Mouse (Mus musculus): ENCODE data around the gene Cytl1. TPM values are rescaled to one million over a fixed set of nuclear protein-coding genes. Genes with fewer than 3 reads are reported as not detected.

Gene Cytl1
- polyA plus RNA-seq, 1 experiment from 2014 or later = 46.5 TPM

DNA sequence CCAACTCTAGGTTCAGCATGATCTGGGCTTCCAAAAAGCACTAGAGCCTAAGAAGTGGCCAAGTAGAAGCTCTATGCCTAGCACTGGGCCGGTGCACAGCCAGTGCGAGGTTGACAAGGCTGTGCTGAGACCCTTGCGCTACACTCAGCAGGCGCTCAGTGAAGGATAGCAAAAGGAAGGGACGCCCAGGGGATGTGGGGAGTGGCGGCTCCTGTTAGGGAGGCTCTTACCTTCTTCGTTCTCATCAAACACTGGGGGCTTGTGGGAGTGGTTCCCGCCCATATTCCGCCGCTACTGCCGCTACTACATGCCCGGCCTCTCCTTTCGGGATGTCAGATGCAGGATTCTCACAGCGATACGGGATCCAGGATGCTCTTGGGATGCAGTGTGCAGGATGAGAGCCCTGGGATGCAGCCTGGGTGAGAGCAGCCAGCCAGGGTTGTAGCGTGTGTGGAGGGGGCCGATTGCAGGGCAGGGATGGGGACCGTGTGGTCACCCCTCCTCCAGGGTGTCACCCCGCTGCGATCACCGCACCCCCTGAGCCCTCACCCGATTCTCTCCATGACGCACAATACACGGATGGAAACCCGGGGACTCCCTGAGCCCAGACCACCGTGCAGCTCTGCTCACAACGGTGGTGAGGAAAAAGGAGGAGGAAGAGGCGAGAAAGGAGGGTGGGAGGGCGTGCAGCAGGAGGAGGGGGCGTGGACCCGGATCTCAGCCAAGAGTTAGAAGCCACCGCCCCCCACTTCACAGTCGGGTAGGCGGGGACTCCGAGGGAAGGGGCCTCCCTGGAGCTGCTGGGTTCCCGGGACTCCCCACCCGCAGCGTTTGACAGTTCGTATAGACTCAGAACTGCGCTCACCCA lies 18.6 kb upstream of the Cytl1 start, which contains the start of gene Stk32b:
Gene Stk32b (minus strand): TSS at position 667 of the 868 bp plus-strand sequence.
- under 1% methylated on average over 37 of the region's 40 CpGs for WGBS

DNA sequence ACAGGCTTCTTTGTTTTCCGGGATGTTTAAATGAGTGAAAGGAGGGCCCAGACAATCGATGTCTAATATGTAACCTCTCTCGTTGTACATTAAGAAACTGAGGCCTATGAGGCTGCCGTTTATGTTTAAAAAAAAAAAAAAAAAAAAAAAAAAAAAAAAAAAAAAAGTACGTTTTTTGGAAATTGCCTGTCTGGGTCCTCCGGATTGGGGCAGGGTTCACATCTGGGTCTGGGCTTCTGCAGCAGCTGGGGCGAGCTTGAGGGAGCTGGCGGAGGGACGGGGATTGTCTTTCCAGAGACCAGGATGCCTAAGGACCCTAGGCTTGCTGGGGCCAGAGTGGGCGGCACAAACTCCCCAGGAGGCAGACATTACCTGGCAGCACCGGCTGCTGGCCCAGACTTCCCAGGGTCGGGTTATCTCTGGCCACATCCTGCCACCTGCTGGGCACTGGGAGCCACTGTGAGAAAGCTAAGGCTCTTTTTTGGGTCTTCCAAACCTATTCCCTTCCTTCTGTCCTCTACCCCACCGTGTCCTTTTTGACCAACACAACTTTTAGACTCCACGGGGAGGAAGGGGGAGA lies 17.8 kb upstream of the Cytl1 start:
- DNase-seq (ENCODE audit: low spot score) = peak; percentile 74
- Histone ChIP-seq H3K27me3 (replicated peaks; ENCODE audit: control insufficient read depth, insufficient read depth, low read length) (peaks cover 22% of the 10 kb centered on the region), H3K4me3 (ENCODE audit: low read depth, low read length) (peak overlapping the region; percentile 47), H3K36me3 (ENCODE audit: control insufficient read depth, insufficient read depth, low read length) (no peaks in the 10 kb centered on the region), H3K9me3 (ENCODE audit: control insufficient read depth, low read length) (0 out of 2 replicates have a peak, but pooled peaks cover 4% of the 10 kb centered on the region), H3K4me2 (ENCODE audit: low read depth, low read length) (peak overlapping the region; percentile 78), H3K9ac (ENCODE audit: low read depth, low read length) (peak overlapping the region; percentile 61), H3K4me1 (ENCODE audit: control insufficient read depth, insufficient read depth, low read length) (peaks cover 4% of the 10 kb centered on the region), H3K27ac (replicated peaks; ENCODE audit: low read depth, low read length) (no peak overlapping the region)
- peak; percentile 70 for ATAC-seq (ENCODE audit: low read depth)
- 1% methylated on average over 14 of the region's 14 CpGs for WGBS

More for the DNA sequence above, 18.6 kb upstream of the Cytl1 start, which contains the start of gene Stk32b:
- peak; percentile 77 for ATAC-seq (ENCODE audit: low read depth)
- H3K4me2 ChIP-seq (ENCODE audit: low read depth, low read length) = peak within 1 kb of the TSS; percentile 78
- DNase-seq (ENCODE audit: low spot score) = peak; percentile 89
- peaks cover 4% of the 10 kb centered on the region for H3K4me1 ChIP-seq (ENCODE audit: control insufficient read depth, insufficient read depth, low read length)
- H3K9me3 ChIP-seq (ENCODE audit: control insufficient read depth, low read length) = 0 out of 2 replicates have a peak, but pooled peaks cover 4% of the 10 kb centered on the region
- peak within 1 kb of the TSS; percentile 47 for H3K4me3 ChIP-seq (ENCODE audit: low read depth, low read length)
- H3K27ac ChIP-seq (replicated peaks; ENCODE audit: low read depth, low read length) = no peak within 1 kb of the TSS; the same call in 1 of the 2 replicates
- H3K9ac ChIP-seq (ENCODE audit: low read depth, low read length) = peak within 1 kb of the TSS; percentile 61
- no peaks in the 10 kb centered on the region for H3K36me3 ChIP-seq (ENCODE audit: control insufficient read depth, insufficient read depth, low read length)
- H3K27me3 ChIP-seq (replicated peaks; ENCODE audit: control insufficient read depth, insufficient read depth, low read length) = peaks cover 22% of the 10 kb centered on the region

DNA sequence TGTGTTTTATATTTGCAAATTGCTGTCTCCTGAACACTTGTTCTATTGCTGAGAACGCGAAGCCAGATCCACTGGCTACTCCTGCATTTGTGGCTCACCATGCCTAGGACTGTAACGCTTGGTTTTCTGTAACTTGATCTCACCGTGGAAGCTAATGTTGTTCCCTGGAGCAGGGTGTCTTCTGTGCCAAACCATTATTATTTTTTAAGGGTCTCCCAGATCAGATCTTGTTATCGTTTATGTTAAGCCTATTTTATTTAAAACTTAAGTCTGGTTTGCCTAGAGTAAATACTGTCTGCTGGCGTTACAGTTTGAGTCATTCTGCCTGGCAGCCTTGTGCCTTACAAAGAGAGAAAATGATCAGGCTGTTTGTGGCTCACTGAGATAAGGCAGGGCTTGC lies 14.6 kb upstream of the Cytl1 start:
- H3K27ac ChIP-seq (replicated peaks; ENCODE audit: low read depth, low read length) = 0 out of 2 replicates have a peak overlapping the region, but pooled peaks have one; percentile 8
- H3K4me3 ChIP-seq (ENCODE audit: low read depth, low read length) = no peak overlapping the region
- H3K4me1 ChIP-seq (ENCODE audit: control insufficient read depth, insufficient read depth, low read length) = peaks cover 10% of the 10 kb centered on the region
- H3K27me3 ChIP-seq (replicated peaks; ENCODE audit: control insufficient read depth, insufficient read depth, low read length) = peaks cover 22% of the 10 kb centered on the region
- 0 out of 2 replicates have a peak, but pooled peaks have one; percentile 30 for ATAC-seq (ENCODE audit: low read depth)
- DNase-seq (ENCODE audit: low spot score) = peak; percentile 74
- H3K9me3 ChIP-seq (ENCODE audit: control insufficient read depth, low read length) = no peaks in the 10 kb centered on the region
- no peak overlapping the region for H3K9ac ChIP-seq (ENCODE audit: low read depth, low read length)
- 14% methylated on average over 6 of the region's 6 CpGs for whole genome bisulfite sequencing
- H3K36me3 ChIP-seq (ENCODE audit: control insufficient read depth, insufficient read depth, low read length) = no peaks in the 10 kb centered on the region
- peak overlapping the region; percentile 2; the same call in 1 of the 2 replicates for H3K4me2 ChIP-seq (ENCODE audit: low read depth, low read length)

DNA sequence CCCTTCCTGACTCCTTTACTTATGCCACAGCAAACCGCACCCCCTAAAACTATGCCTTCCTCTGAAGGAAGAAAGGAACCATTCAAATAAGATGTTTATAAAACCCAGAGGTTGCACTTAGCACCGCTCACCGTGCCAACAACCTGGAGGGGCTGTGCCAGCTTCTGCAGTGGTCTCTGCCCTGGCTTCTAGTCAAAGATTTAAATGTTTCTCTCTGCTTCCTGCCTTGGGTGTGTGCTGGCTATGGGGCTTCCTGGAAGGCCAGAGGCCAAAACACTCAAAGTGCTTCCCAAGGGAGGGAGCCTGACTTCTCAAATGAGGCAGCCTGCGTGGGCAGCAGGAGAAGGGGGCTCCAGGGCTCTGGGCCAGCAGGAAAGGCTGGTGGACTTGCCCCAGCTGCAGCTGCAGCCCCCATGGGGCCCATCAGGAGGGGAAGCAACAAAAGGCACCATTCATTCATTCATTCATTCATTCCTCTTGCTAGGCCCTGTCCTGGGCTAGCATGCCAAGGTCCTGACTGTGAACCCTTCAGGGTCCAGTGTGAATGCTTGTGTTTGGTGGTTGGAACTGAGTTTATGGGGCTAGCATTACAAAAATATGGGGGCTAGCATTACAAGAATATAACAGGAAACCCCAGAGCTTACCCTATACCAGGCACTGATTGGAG lies 10.0 kb upstream of the Cytl1 start:
- no peak overlapping the region; the same call in 1 of the 2 replicates for H3K27ac ChIP-seq (replicated peaks; ENCODE audit: low read depth, low read length)
- H3K4me1 ChIP-seq (ENCODE audit: control insufficient read depth, insufficient read depth, low read length) = peaks cover 10% of the 10 kb centered on the region
- H3K27me3 ChIP-seq (replicated peaks; ENCODE audit: control insufficient read depth, insufficient read depth, low read length) = no peaks in the 10 kb centered on the region; the same call in 1 of the 2 replicates
- peak; percentile 89 for ATAC-seq (ENCODE audit: low read depth)
- H3K4me3 ChIP-seq (ENCODE audit: low read depth, low read length) = no peak overlapping the region
- DNase-seq (ENCODE audit: low spot score) = peak; percentile 85
- H3K9me3 ChIP-seq (ENCODE audit: control insufficient read depth, low read length) = no peaks in the 10 kb centered on the region
- no peaks in the 10 kb centered on the region for H3K36me3 ChIP-seq (ENCODE audit: control insufficient read depth, insufficient read depth, low read length)
- no peak overlapping the region for H3K9ac ChIP-seq (ENCODE audit: low read depth, low read length)
- 38% methylated on average over 4 of the region's 4 CpGs for whole genome bisulfite sequencing
- H3K4me2 ChIP-seq (ENCODE audit: low read depth, low read length) = no peak overlapping the region

DNA sequence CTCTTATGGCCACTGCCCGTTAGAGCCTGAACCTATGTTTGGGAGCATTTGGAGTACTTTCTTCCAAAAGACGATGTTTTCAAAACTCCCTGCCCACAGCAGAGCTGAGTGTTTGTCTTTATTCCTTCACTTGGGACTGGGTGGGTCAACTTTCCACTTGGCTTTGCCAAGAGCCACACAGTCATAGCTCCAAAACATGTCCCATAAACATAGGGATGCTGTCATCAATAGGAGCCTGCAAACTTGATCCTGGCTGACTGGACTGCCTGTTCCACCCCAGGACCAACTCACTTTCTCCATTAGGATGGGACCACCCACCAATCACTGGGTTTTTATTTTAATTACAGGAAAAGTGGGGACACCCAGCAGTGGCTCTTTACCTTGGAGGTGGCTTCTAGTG lies 4.5 kb upstream of the Cytl1 start:
- no peaks in the 10 kb centered on the region for H3K27me3 ChIP-seq (replicated peaks; ENCODE audit: control insufficient read depth, insufficient read depth, low read length)
- peaks cover 9% of the 10 kb centered on the region; the same call in 1 of the 2 replicates for H3K4me1 ChIP-seq (ENCODE audit: control insufficient read depth, insufficient read depth, low read length)
- H3K9me3 ChIP-seq (ENCODE audit: control insufficient read depth, low read length) = no peaks in the 10 kb centered on the region
- DNase-seq (ENCODE audit: low spot score) (no peak), ATAC-seq (ENCODE audit: low read depth) (no peak)
- H3K4me3 ChIP-seq (ENCODE audit: low read depth, low read length) = no peak overlapping the region
- no peak overlapping the region for H3K27ac ChIP-seq (replicated peaks; ENCODE audit: low read depth, low read length)
- H3K36me3 ChIP-seq (ENCODE audit: control insufficient read depth, insufficient read depth, low read length) = no peaks in the 10 kb centered on the region
- H3K4me2 ChIP-seq (ENCODE audit: low read depth, low read length) = no peak overlapping the region
- WGBS = 88% methylated on average over 2 of the region's 2 CpGs
- no peak overlapping the region for H3K9ac ChIP-seq (ENCODE audit: low read depth, low read length)

DNA sequence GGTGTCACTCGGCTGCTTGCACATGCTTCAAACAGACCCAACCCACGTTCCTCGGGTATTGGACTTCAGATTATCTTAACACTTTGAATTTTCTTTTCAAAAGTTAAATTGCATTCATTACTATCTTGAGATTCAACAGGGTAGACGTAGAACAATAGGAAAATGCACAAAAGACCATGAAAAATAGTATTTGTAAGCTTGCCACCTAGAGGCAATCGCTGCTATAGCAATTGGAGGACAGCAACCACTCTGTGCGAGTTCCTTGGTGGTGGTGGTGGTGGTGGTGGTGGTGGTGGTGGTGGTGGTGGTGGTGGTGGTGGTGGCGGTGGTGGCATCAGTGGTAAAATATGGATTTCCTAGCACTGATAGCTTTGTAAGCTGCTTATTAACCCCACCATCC lies 894 bp downstream of the Cytl1 start:
- ATAC-seq (ENCODE audit: low read depth) (no peak), DNase-seq (ENCODE audit: low spot score) (no peak)
- Histone ChIP-seq H3K4me2 (ENCODE audit: low read depth, low read length) (peak overlapping the region; percentile 31; the same call in 1 of the 2 replicates), H3K27ac (replicated peaks; ENCODE audit: low read depth, low read length) (no peak overlapping the region), H3K4me1 (ENCODE audit: control insufficient read depth, insufficient read depth, low read length) (peaks cover 4% of the 10 kb centered on the region; the same call in 1 of the 2 replicates), H3K4me3 (ENCODE audit: low read depth, low read length) (no peak overlapping the region), H3K27me3 (replicated peaks; ENCODE audit: control insufficient read depth, insufficient read depth, low read length) (no peaks in the 10 kb centered on the region), H3K36me3 (ENCODE audit: control insufficient read depth, insufficient read depth, low read length) (no peaks in the 10 kb centered on the region), H3K9me3 (ENCODE audit: control insufficient read depth, low read length) (no peaks in the 10 kb centered on the region), H3K9ac (ENCODE audit: low read depth, low read length) (no peak overlapping the region)
- 63% methylated on average over 7 of the region's 7 CpGs for WGBS

DNA sequence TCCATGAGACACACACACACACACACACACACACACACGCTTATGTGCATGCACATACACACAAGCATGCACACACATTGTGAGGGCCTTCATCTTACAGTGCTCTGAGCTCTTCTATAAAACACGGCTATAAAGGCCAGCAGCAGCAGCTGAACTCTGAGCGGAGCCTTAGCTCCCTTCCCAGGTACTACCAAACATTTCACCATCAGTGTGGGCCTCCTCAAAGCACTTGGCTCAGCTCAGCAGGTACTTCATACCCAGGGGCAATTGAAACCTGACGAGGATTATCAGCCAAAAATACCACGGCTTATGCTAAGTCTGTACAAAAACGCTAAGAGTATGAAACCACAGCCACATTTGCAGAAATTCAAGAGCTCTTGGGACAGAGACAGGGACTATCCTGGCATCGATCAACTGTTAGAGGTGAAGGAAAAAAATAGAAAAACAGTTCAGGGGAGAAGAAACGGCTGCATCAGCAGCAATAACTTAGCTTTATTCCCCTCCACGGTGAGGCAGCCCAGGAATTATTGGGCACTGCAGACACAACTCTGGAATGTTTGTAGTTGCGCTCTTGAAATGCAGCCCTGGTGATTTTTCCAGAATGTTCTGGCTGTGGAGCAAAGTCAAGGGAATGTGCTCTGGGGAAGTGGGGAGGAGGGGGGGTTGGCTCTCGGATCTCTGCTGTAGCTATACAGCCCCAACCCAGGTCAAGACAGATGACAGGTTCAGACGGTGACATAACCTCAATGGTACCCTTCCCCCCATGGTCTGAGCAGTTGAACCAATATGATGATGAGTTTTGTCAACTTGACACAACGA lies 8.8 kb downstream of the Cytl1 start:
- H3K4me1 ChIP-seq (ENCODE audit: control insufficient read depth, insufficient read depth, low read length) = no peaks in the 10 kb centered on the region; the same call in 1 of the 2 replicates
- no peak overlapping the region for H3K4me2 ChIP-seq (ENCODE audit: low read depth, low read length)
- no peak overlapping the region for H3K9ac ChIP-seq (ENCODE audit: low read depth, low read length)
- 54% methylated on average over 13 of the region's 13 CpGs for WGBS
- peak overlapping the region; percentile 2; the same call in 1 of the 2 replicates for H3K27ac ChIP-seq (replicated peaks; ENCODE audit: low read depth, low read length)
- H3K4me3 ChIP-seq (ENCODE audit: low read depth, low read length) = no peak overlapping the region
- ATAC-seq (ENCODE audit: low read depth) (peak; percentile 26; the same call in 1 of the 2 replicates), DNase-seq (ENCODE audit: low spot score) (peak; percentile 34)
- no peaks in the 10 kb centered on the region for H3K36me3 ChIP-seq (ENCODE audit: control insufficient read depth, insufficient read depth, low read length)
- no peaks in the 10 kb centered on the region for H3K27me3 ChIP-seq (replicated peaks; ENCODE audit: control insufficient read depth, insufficient read depth, low read length)
- peaks cover 6% of the 10 kb centered on the region; the same call in 1 of the 2 replicates for H3K9me3 ChIP-seq (ENCODE audit: control insufficient read depth, low read length)

Data from embryonic facial prominence, embryonic 14.5 days (tissue).